Mouse (Mus musculus) midbrain, embryonic 12.5 days (tissue): ENCODE measurements around the gene Mien1. TPM values are rescaled to one million over a fixed set of nuclear protein-coding genes. Genes with fewer than 3 reads are reported as not detected.
A peak's percentile ranks its signal among the peaks of the same experiment; 100 is the strongest.

Source experiments
- ATAC-seq: fragments of 200-750 bp; cut with Nextera tagmentation; 2 replicates; pipeline ENCODE4 v1.8.0; 2017; ENCODE audit warnings: low read depth, moderate TSS enrichment, moderate library complexity; ENCODE audit not compliant: low FRiP score
- H3K27ac ChIP-seq: fragments of 300-500 bp; sonication (generic); replicated peaks from 2 replicates; pipeline ENCODE4 v1.5.1; 2016; ENCODE audit warnings: mild to moderate bottlenecking
- H3K27me3 ChIP-seq: fragments of 300-500 bp; sonication (generic); 2 replicates; pipeline ENCODE4 v1.6.1; 2016; ENCODE audit warnings: mild to moderate bottlenecking
- H3K36me3 ChIP-seq: fragments of 300-500 bp; sonication (generic); 2 replicates; pipeline ENCODE4 v1.6.1; 2016
- H3K4me1 ChIP-seq: fragments of 300-500 bp; sonication (generic); 2 replicates; pipeline ENCODE4 v1.6.1; 2016
- H3K4me2 ChIP-seq: fragments of 300-500 bp; sonication (generic); replicated peaks from 2 replicates; pipeline ENCODE4 v1.6.1; 2016; ENCODE audit warnings: mild to moderate bottlenecking, moderate library complexity
- H3K4me3 ChIP-seq: fragments of 300-500 bp; sonication (generic); 2 replicates; pipeline ENCODE4 v1.5.1; 2016; ENCODE audit warnings: mild to moderate bottlenecking
- H3K9ac ChIP-seq: fragments of 300-500 bp; sonication (generic); replicated peaks from 2 replicates; pipeline ENCODE4 v1.6.1; 2016; ENCODE audit warnings: mild to moderate bottlenecking, moderate library complexity
- H3K9me3 ChIP-seq: fragments of 300-500 bp; sonication (generic); 2 replicates; pipeline ENCODE4 v1.6.1; 2016; ENCODE audit warnings: mild to moderate bottlenecking
- WGBS: fragments of 180-500 bp; shearing (Covaris S2); methylation state at CpG from one replicate; pipeline ENCODE4 v1.1.7; 2016; 5-methylcytosine and 5-hydroxymethylcytosine counted together
- polyA plus RNA-seq: library from polyadenylated mRNA; unstranded; fragments of >200 nt; fragmentation: Nextera tagmentation; extraction: Ambion mirVana; gene quantifications from 2 replicates; pipeline ENCODE4 v1.2.1, GENCODE M21; 2016

Mien1 gene
- polyA plus RNA-seq: 158 and 163 TPM in 2 replicates

- Histone ChIP-seq H3K4me3 (peak within 1 kb of the TSS; percentile 80), H3K36me3 (peaks cover 25% of the 10 kb centered on the region), H3K27ac (0 out of 2 replicates have a peak within 1 kb of the TSS, but pooled peaks have one; percentile 43), H3K9me3 (no peaks in the 10 kb centered on the region), H3K27me3 (no peaks in the 10 kb centered on the region), H3K4me2 (peak within 1 kb of the TSS; percentile 79), H3K4me1 (peaks cover 8% of the 10 kb centered on the region), H3K9ac (peak within 1 kb of the TSS; percentile 73)
- peak; percentile 88 for ATAC-seq
- WGBS: 3% methylated on average over 43 of the region's 43 CpGs
Observed at GRCm38 (mm10) chr11:98438331-98439158, at the start of gene Mien1. Gene Mien1, minus strand, starts transcription at chr11:98438991.

GRCm38 (mm10) chr11:98487526-98488040 lies 48.8 kb upstream of the Mien1 start:
- no peaks in the 10 kb centered on the region for H3K9me3 ChIP-seq
- H3K4me1 ChIP-seq: no peaks in the 10 kb centered on the region
- no peak overlapping the region for H3K27ac ChIP-seq
- WGBS: 88% methylated on average over 4 of the region's 5 CpGs
- no peaks in the 10 kb centered on the region for H3K27me3 ChIP-seq
- no peaks in the 10 kb centered on the region for H3K36me3 ChIP-seq
- no peak overlapping the region for H3K9ac ChIP-seq
- no peak overlapping the region for H3K4me3 ChIP-seq
- ATAC-seq: no peak
- H3K4me2 ChIP-seq: no peak overlapping the region

DNA sequence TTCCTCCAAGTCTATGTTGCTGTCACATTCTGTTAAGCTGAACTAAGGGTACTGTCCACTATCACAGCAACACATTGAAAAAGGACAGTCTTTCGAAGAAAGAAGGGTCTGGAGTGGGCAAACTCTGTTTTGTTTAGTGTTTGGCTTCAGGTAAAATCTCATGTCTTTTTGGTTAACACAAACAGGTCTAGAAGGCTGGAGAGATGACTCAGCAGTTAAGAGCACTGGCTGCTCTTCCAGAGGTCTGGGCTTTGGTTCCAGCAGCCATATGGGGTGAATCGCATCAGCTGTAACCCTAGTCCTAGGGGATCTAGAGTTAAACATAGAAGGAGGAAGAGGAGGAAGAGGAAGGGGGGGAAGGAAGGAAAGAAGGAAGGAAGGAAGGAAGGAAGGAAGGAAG lies 47.0 kb upstream of the Mien1 start:
- WGBS: 86% methylated on average over 2 of the region's 2 CpGs
- Histone ChIP-seq H3K4me1 (no peaks in the 10 kb centered on the region), H3K4me2 (no peak overlapping the region), H3K27me3 (no peaks in the 10 kb centered on the region), H3K4me3 (no peak overlapping the region), H3K27ac (no peak overlapping the region), H3K9ac (no peak overlapping the region), H3K36me3 (no peaks in the 10 kb centered on the region), H3K9me3 (no peaks in the 10 kb centered on the region)
- no peak for ATAC-seq

- Histone ChIP-seq H3K36me3 (no peaks in the 10 kb centered on the region), H3K27ac (no peak overlapping the region), H3K4me3 (no peak overlapping the region), H3K4me1 (no peaks in the 10 kb centered on the region), H3K4me2 (no peak overlapping the region), H3K9me3 (no peaks in the 10 kb centered on the region), H3K9ac (no peak overlapping the region), H3K27me3 (no peaks in the 10 kb centered on the region)
- no peak for ATAC-seq
- 85% methylated on average over 10 of the region's 10 CpGs for WGBS
Observed at GRCm38 (mm10) chr11:98482067-98482466, 43.3 kb upstream of the Mien1 start.

- WGBS: 78% methylated on average over 6 of the region's 6 CpGs
- Histone ChIP-seq H3K9ac (no peak overlapping the region), H3K27ac (no peak overlapping the region), H3K4me2 (no peak overlapping the region), H3K9me3 (no peaks in the 10 kb centered on the region), H3K36me3 (no peaks in the 10 kb centered on the region), H3K4me1 (no peaks in the 10 kb centered on the region), H3K4me3 (no peak overlapping the region), H3K27me3 (no peaks in the 10 kb centered on the region)
- no peak for ATAC-seq
Observed at GRCm38 (mm10) chr11:98481231-98481630, 42.4 kb upstream of the Mien1 start.

- no peak for ATAC-seq
- Histone ChIP-seq H3K4me3 (no peak overlapping the region), H3K4me1 (no peaks in the 10 kb centered on the region), H3K36me3 (no peaks in the 10 kb centered on the region), H3K9me3 (no peaks in the 10 kb centered on the region), H3K9ac (no peak overlapping the region), H3K4me2 (no peak overlapping the region), H3K27ac (no peak overlapping the region), H3K27me3 (no peaks in the 10 kb centered on the region)
- 90% methylated on average over 12 of the region's 12 CpGs for WGBS
Observed at GRCm38 (mm10) chr11:98479940-98480497, 41.2 kb upstream of the Mien1 start.

DNA sequence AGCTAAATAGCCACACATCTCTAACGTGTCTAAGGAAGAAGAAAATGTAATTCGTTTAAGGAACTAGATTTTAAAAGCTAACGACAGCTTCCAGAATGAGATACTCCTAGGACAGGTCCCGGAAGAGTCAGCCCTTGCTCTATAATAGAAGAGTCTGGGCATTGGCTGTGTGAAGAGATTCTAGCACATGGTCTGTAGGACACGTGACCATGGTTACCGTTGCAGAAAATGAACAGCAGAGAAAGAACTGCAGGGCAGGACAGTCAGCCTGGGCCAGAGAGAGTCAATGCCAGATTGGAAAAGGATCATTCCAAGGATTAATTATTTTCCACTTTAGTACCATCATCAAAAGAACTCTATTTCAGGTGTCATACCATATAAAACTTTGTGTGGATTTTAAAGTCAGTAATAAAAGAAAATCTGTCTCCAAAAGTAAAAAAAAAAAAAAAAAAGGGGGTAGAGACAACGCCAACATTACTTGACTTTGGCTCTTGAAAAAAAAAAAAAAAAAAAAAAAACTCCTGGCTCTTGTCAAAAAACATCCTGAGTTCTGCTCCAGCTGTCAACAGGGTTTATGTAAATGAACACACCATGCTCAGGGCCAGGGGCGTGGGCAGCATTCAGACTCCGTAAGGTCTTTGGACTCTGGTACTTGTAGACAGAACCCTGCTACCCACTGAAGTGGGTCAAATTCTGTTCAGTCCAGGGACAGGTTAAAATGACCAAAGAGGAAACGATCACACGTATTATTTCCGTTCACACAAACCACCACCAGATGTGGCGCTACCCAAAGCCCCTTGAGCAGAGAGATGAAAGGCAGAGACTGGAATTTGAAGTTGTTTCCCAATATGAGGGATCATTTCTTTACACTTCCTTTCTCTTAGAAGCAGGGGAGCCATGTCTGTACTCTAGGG lies 40.5 kb upstream of the Mien1 start:
- 77% methylated on average over 13 of the region's 13 CpGs for WGBS

DNA sequence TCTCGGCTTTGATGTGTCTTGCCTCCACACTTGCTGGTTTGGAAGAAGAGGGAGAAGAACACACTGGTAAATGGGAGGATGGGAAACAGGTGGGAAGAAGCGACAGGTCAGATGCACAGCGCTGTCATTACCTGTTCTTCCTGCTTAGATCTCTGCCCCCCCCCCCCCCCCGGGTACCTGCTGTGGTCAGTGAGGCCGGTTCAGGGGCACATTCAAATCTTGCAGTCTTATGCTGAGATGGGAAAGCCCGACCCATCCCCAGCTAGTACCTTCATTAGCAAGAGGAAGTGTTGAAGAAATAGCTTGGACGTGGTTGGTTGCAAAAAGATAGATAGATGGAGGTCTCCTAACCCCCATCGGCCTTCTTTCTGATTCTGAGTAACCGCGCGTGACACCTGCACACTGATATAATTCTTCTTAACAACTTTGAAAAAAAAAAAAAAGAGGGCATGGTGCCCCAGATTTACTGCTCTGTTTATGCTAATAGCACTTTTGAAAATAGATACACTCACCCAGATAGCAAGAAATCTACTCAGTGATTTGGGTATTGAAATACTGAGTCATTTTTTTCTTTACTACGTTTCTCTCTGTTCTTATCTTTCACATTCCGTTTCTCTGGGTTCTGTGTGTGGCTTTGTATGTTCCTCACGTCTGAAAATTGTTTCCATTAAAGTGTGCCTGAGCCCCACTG lies 38.4 kb upstream of the Mien1 start:
- Histone ChIP-seq H3K36me3 (no peaks in the 10 kb centered on the region), H3K27ac (no peak overlapping the region), H3K9ac (no peak overlapping the region), H3K4me1 (peaks cover 5% of the 10 kb centered on the region), H3K4me2 (no peak overlapping the region), H3K4me3 (no peak overlapping the region), H3K27me3 (no peaks in the 10 kb centered on the region), H3K9me3 (no peaks in the 10 kb centered on the region)
- WGBS: 76% methylated on average over 12 of the region's 14 CpGs
- no peak for ATAC-seq

More for the DNA sequence above, 40.5 kb upstream of the Mien1 start:
- Histone ChIP-seq H3K4me3 (no peak overlapping the region), H3K27ac (no peak overlapping the region), H3K36me3 (no peaks in the 10 kb centered on the region), H3K4me1 (no peaks in the 10 kb centered on the region), H3K9ac (no peak overlapping the region), H3K27me3 (no peaks in the 10 kb centered on the region), H3K9me3 (no peaks in the 10 kb centered on the region), H3K4me2 (no peak overlapping the region)
- ATAC-seq: no peak

GRCm38 (mm10) chr11:98476434-98476807 lies 37.6 kb upstream of the Mien1 start:
- no peak overlapping the region for H3K27ac ChIP-seq
- 82% methylated on average over 4 of the region's 4 CpGs for WGBS
- no peaks in the 10 kb centered on the region for H3K27me3 ChIP-seq
- H3K36me3 ChIP-seq: no peaks in the 10 kb centered on the region
- H3K9me3 ChIP-seq: no peaks in the 10 kb centered on the region
- no peak overlapping the region for H3K4me3 ChIP-seq
- no peak overlapping the region for H3K4me2 ChIP-seq
- no peak for ATAC-seq
- H3K4me1 ChIP-seq: peaks cover 5% of the 10 kb centered on the region
- H3K9ac ChIP-seq: no peak overlapping the region

- ATAC-seq: no peak
- Histone ChIP-seq H3K9me3 (no peaks in the 10 kb centered on the region), H3K27me3 (no peaks in the 10 kb centered on the region), H3K9ac (no peak overlapping the region), H3K36me3 (no peaks in the 10 kb centered on the region), H3K4me1 (peaks cover 5% of the 10 kb centered on the region), H3K4me3 (no peak overlapping the region), H3K4me2 (no peak overlapping the region), H3K27ac (no peak overlapping the region)
- WGBS: 91% methylated on average over 9 of the region's 9 CpGs
Observed at GRCm38 (mm10) chr11:98475630-98476433, 37.0 kb upstream of the Mien1 start.

- 90% methylated on average over 11 of the region's 11 CpGs for WGBS
- Histone ChIP-seq H3K4me3 (no peak overlapping the region), H3K4me2 (no peak overlapping the region), H3K27me3 (no peaks in the 10 kb centered on the region), H3K4me1 (peaks cover 5% of the 10 kb centered on the region), H3K27ac (no peak overlapping the region), H3K36me3 (no peaks in the 10 kb centered on the region), H3K9ac (no peak overlapping the region), H3K9me3 (no peaks in the 10 kb centered on the region)
- ATAC-seq: no peak
Observed at GRCm38 (mm10) chr11:98474967-98475366, 36.2 kb upstream of the Mien1 start.
